Mouse (Mus musculus) thymus, postnatal 14 days (tissue): ENCODE results near the gene Lrrc45.
"Not testable (repeated sequence)": the region's sequence is repeated elsewhere in the genome, so short reads cannot be mapped to it uniquely, and the experiment has no call there.

Experiments used
- DNase-seq: peaks from one replicate; pipeline ENCODE4 v3.0.0; 2021

Lrrc45 gene

DNA sequence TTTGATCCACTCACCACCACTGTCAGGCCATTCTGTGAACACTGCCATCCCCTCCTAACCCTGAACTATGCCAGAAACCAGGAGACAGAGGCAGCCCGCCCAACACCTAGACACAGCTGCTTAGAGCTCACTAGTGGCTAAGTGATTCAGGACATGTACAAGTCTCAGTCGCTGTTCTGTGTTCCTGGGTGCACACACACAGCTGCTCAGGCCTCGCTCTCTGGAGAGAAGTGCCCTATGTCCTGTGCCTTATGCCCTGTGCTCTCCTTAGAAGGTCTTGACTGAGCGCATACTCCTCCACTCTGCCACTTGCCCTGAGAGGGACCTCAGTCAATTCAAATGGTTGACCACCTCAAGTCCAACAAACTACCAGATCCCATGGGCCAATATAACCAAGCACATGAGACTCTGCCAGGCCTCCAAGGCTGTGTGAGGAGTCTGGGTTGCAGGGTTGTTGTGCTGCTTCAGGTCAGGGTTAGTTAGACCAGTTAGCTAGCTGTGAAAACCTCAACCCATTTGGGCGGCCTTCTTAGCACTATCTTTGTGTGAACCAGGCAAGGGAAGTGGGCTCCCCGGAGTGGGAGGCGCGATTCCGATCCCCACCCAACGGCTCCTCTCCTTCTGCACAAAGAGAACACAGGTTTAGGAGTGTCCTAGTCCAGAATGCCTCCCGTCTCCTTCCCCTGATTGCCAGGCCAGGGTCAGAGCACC is 15.0 kb downstream of the Lrrc45 start:
- DNase-seq: no peak

GRCm38 (mm10) chr11:120729432-120730050 is 15.8 kb downstream of the Lrrc45 start:
- not testable (repeated sequence) for DNase-seq

DNA sequence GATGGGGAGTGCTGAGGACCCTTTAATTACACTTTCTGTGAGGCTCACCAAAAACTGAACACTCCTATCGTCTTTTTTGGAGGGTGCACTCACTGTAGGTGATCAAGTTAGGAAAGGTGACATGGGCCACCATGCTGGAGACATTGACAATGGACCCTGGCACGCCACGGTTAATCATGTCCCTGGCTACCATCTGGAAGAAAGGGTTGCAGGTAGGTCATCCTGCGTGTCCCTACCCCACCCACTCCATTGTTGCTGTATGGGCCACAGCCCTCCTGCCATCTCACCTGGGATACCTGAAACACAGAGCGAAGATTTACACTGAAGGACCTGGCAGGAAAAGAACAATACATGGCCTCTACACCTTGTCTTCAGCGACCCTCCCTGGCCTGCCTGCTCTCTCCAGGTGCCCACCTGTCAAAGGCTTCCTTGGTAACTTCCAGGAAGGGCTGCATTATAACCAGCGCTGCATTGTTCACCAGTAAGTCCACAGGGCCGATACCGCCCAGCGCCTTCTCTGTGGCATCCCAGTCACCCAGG is 16.7 kb downstream of the Lrrc45 start:
- DNase-seq: no peak

- no peak for DNase-seq
Measured at GRCm38 (mm10) chr11:120731395-120731794, 17.7 kb downstream of the Lrrc45 start.

DNA sequence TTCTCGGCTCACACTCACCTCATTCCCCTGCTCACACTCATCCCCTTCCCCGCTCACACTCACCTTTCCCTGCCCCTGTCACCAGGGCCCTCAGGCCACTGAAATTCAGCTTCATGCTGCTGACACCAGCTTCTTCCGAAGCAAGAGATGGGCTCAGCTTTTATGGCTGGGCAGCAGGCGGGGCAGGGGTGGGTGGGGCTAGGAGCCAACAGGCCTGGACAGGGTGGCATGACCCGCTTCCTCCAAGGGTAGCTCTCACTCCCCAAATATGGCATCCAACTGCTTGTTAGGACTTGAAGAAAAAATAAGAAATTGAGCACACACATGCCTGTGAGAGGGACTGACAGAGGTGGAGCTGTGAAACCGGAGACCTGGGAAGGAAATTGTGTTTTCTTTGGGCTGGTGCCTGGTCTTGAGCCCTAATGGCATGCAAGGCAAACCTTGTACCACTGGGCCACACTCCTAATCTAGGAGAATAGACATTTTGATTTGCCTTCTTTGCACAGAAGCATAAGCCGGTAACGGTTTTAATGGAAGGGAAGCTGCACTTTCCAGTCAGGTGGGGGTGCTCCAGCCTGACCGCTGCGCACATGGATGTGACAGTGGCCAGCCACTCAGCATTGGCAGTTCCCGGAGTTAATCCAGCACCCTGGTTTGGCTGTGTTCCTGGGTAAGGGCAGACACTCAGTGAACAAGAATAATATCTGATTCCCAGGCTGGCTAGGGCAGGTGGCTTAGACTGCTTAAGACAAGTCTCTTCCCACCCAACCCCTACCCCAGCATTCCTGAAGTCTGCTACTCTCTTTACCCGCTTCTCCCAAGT is 18.3 kb downstream of the Lrrc45 start, which contains the start of gene Cbr2:
Gene Cbr2 (minus strand): TSS at position 257 of the 823 bp plus-strand sequence.
- DNase-seq: no peak

GRCm38 (mm10) chr11:120733521-120733920 is 19.8 kb downstream of the Lrrc45 start:
- no peak for DNase-seq

DNA sequence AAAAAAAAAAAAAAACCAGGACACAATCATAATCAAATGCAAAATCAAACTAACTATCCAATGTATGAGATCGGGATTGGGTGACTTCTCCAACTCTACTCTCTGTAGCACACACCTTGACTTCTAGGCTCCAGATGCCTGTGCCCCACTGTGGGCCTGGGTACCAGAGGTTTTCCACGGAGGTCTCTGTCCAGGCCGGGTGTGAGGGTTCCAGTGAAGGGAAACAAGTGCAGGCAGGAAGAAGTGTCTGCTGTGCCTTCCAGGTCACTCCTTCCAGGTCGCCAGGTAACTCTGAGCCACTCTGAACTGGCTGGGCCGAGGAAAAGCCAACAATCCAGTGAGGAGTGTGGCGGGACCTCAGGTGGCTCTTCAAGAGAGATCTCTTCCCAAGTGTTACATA is 22.7 kb downstream of the Lrrc45 start:
- DNase-seq: no peak

- DNase-seq: no peak
Measured at GRCm38 (mm10) chr11:120740981-120741380, 27.3 kb downstream of the Lrrc45 start.

DNA sequence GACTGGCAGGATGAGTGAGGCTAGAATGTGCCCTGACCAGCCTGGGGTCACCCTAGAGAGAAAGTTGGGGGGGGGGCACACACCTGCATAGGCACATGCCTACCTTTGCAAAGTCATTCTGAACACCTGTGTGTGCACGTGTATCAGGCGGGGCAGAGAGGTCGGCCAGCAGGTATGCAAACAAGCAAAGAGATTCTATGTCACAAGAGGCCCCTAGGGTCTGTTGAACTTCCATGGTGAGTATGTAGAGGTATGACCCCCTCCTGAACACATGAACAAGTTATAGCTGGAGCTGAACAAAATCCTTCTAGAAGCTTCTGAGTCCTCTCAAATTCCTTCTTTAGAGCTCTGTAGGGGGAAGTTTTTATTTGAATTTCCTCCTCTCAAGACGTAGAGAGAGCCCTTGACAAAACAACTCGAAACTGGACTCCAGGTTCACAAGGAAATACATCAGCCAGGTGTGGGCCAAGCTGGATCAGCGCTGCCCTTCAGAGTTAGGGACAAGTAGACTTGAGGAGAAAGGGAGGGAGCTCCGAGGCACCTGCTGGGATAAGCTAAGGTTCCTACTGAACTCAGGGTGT is 30.5 kb downstream of the Lrrc45 start:
- no peak for DNase-seq

GRCm38 (mm10) chr11:120747974-120748373 is 34.2 kb downstream of the Lrrc45 start:
- no peak for DNase-seq

GRCm38 (mm10) chr11:120749430-120749829 is 35.7 kb downstream of the Lrrc45 start:
- DNase-seq: peak; percentile 51

DNA sequence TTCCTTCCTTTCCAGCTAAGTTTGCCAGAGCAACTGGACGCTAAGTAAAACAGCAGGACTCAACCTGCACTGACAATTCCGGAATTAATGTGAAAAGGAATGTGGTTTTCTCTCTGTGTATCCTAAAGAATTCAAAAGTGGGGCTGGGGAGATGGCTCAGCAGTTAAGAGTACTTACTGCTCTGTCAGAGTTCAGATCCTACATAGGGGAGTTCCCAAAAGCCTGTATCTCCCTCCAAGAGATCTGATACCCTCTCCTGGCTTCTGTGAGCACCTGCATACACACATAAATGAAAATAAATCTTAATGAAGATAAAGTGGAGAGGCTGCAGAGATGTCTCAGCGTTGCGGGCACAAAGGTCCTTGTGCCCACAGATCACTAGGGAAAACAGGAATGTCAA is 37.9 kb downstream of the Lrrc45 start:
- no peak for DNase-seq

GRCm38 (mm10) chr11:120760236-120760635 is 46.5 kb downstream of the Lrrc45 start:
- no peak for DNase-seq

GRCm38 (mm10) chr11:120761811-120762671 is 48.3 kb downstream of the Lrrc45 start:
- DNase-seq: no peak

- DNase-seq: not testable (repeated sequence)
Measured at GRCm38 (mm10) chr11:120762672-120763041, 48.9 kb downstream of the Lrrc45 start, which contains the start of gene Hmga1b. TSS of gene Hmga1b (plus strand) at chr11:120762794.

- not testable (repeated sequence) for DNase-seq
Measured at GRCm38 (mm10) chr11:120763121-120763999, 49.6 kb downstream of the Lrrc45 start.

- not testable (repeated sequence) for DNase-seq
Measured at GRCm38 (mm10) chr11:120767023-120767422, 53.3 kb downstream of the Lrrc45 start.

DNA sequence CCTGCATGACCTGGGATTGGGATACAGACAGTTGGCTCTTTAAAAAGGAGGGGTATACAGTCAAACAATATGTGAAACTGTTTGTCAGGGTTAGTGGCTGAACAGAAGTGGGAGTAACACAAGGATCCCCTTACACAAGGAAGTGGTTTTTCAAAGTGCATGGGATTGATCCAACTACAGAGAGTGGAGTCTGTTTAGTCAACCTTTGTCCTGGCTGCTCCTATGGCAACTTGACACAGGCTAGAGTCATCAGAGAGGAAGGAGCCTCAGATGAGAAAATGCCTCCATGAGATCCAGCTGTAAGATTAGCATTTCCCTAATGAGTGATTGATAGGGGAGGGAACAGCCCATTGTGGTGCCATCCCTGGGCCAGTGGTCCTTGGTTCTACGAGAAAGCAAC is 54.5 kb downstream of the Lrrc45 start:
- peak; percentile 1 for DNase-seq
